Mouse (Mus musculus) G1E (cell line): ENCODE measurements at regions not wholly inside any gene's neighbourhood (a gene's known extent, or its start where the extent isn't known, plus 50 kb on each side); places are given as distances from the start of the nearest gene placed in this dataset.

ENCODE experiments used
- ATAC-seq: 2 replicates; pipeline ENCODE4 v1.8.0; 2016; ENCODE audit warnings: mild to moderate bottlenecking; ENCODE audit not compliant: insufficient number of reproducible peaks, poor library complexity, low FRiP score, severe bottlenecking; ENCODE audit errors: extremely low read depth
- DNase-seq: peaks from one replicate; pipeline ENCODE4 v3.0.0; 2012; ENCODE audit warnings: low spot score
- H3K27me3 ChIP-seq: 2 replicates; pipeline ENCODE4 v1.6.1; 2012; ENCODE audit warnings: mild to moderate bottlenecking, low read length, inconsistent platforms; ENCODE audit not compliant: insufficient read depth
- H3K36me3 ChIP-seq: replicated peaks from 2 replicates; pipeline ENCODE3; 2012; ENCODE audit warnings: mild to moderate bottlenecking, inconsistent platforms
- H3K4me1 ChIP-seq: 2 replicates; pipeline ENCODE4 v1.6.1; 2012; ENCODE audit warnings: low read depth, low read length, inconsistent platforms, mixed read lengths; ENCODE audit not compliant: insufficient read depth
- H3K4me3 ChIP-seq: 2 replicates; pipeline ENCODE4 v1.5.1; 2012; ENCODE audit warnings: low read depth, mild to moderate bottlenecking, inconsistent platforms, low read length, moderate library complexity, mixed read lengths
- H3K9me3 ChIP-seq: replicated peaks from 2 replicates; pipeline ENCODE4 v1.6.1; 2012; ENCODE audit warnings: inconsistent platforms
- CTCF ChIP-seq: IDR thresholded peaks from 2 replicates; pipeline ENCODE4 v1.5.1; 2012; ENCODE audit warnings: low read depth, low read length, inconsistent platforms, mixed read lengths
- GATA1 ChIP-seq: IDR thresholded peaks from 2 replicates; pipeline ENCODE4 v1.6.1; 2012; ENCODE audit warnings: borderline replicate concordance, low read length, inconsistent platforms, mixed read lengths
- GATA2 ChIP-seq: IDR thresholded peaks from 2 replicates; pipeline ENCODE4 v1.6.1; 2012; ENCODE audit warnings: low read depth, low read length, inconsistent platforms, borderline replicate concordance
- POLR2AphosphoS5 ChIP-seq: IDR thresholded peaks from 2 replicates; pipeline ENCODE4 v1.6.1; 2012; ENCODE audit warnings: low read depth, low read length, inconsistent platforms; ENCODE audit not compliant: insufficient replicate concordance
- TAL1 ChIP-seq: conservative IDR thresholded peaks from 2 replicates; pipeline ENCODE4 v1.6.1; 2012; ENCODE audit warnings: low read depth, low read length, inconsistent platforms, mixed read lengths

GRCm38 (mm10) chr12:25367541-25367940 lies 270.6 kb upstream of the Id2 start:
- TF ChIP-seq TAL1: no peak
- no peak for TF ChIP-seq CTCF
- TF ChIP-seq POLR2AphosphoS5: no peak
- TF ChIP-seq GATA1: no peak
- TF ChIP-seq GATA2: no peak
- DNase-seq: no peak
- H3K36me3 ChIP-seq: no peaks in the 10 kb centered on the region
- H3K4me1 ChIP-seq: no peaks in the 10 kb centered on the region
- H3K27me3 ChIP-seq: no peaks in the 10 kb centered on the region
- ATAC-seq: no peak
- H3K4me3 ChIP-seq: no peak overlapping the region
- peaks cover 44% of the 10 kb centered on the region for H3K9me3 ChIP-seq

GRCm38 (mm10) chr12:25365600-25366267 lies 268.8 kb upstream of the Id2 start:
- peaks cover 53% of the 10 kb centered on the region for H3K9me3 ChIP-seq
- H3K4me1 ChIP-seq: no peaks in the 10 kb centered on the region
- ATAC-seq (no peak), DNase-seq (no peak)
- no peaks in the 10 kb centered on the region for H3K36me3 ChIP-seq
- TF ChIP-seq GATA2 (no peak), POLR2AphosphoS5 (no peak), GATA1 (no peak), TAL1 (no peak), CTCF (no peak)
- H3K4me3 ChIP-seq: no peak overlapping the region
- H3K27me3 ChIP-seq: no peaks in the 10 kb centered on the region

GRCm38 (mm10) chr12:25364966-25365568 lies 268.1 kb upstream of the Id2 start:
- ATAC-seq (no peak), DNase-seq (no peak)
- peaks cover 50% of the 10 kb centered on the region for H3K9me3 ChIP-seq
- no peaks in the 10 kb centered on the region for H3K4me1 ChIP-seq
- no peaks in the 10 kb centered on the region for H3K36me3 ChIP-seq
- no peaks in the 10 kb centered on the region for H3K27me3 ChIP-seq
- no peak overlapping the region for H3K4me3 ChIP-seq
- TF ChIP-seq CTCF (no peak), TAL1 (no peak), GATA2 (no peak)

DNA sequence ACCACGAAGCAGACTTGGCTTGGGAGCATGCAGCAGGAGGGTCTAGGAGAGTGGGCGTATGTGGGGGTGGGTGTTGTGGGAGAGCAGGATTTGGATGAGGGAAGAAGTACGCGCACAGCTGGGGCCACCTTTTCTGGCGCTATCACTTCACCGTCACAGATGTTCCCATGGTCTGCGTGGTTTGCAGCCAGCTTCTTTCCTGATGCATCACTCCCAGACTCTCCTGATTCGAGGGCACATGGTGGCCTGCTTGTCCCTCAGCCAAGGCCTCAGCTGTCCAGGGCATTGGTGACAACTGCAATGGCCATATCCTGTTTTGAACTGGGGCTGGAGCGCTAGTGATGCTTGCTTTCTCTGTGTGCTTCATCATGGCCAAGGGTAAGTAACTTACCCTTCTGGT lies 266.9 kb upstream of the Id2 start:
- H3K36me3 ChIP-seq: no peaks in the 10 kb centered on the region
- DNase-seq: no peak
- peaks cover 50% of the 10 kb centered on the region for H3K9me3 ChIP-seq
- no peak for ATAC-seq
- no peaks in the 10 kb centered on the region for H3K4me1 ChIP-seq
- no peaks in the 10 kb centered on the region for H3K27me3 ChIP-seq
- H3K4me3 ChIP-seq: no peak overlapping the region
- TF ChIP-seq POLR2AphosphoS5: no peak
- no peak for TF ChIP-seq CTCF
- no peak for TF ChIP-seq GATA2
- TF ChIP-seq TAL1: no peak
- TF ChIP-seq GATA1: no peak

DNA sequence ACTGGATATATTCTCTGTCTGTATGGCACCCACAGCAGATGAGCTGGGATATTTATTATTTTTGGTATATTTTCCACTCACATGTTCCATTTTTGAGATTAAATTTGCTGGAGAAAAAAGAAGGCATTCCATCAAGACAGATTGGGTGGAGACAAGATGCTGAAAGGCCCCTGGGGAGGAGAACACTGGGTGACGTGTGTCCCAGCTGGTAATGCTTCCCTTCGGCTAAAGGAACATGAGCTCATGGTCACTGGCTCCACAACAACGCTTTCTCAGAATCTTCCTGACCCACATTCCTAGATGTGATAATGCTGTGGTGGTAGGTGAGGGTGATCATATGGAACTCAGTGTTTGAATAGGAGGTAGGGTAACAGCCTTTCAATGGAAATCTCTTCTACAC lies 266.4 kb upstream of the Id2 start:
- Histone ChIP-seq H3K27me3 (no peaks in the 10 kb centered on the region), H3K4me1 (no peaks in the 10 kb centered on the region), H3K36me3 (no peaks in the 10 kb centered on the region), H3K4me3 (no peak overlapping the region), H3K9me3 (peaks cover 52% of the 10 kb centered on the region)
- TF ChIP-seq TAL1 (no peak), GATA2 (no peak), POLR2AphosphoS5 (no peak), GATA1 (no peak), CTCF (no peak)
- DNase-seq: no peak
- no peak for ATAC-seq

DNA sequence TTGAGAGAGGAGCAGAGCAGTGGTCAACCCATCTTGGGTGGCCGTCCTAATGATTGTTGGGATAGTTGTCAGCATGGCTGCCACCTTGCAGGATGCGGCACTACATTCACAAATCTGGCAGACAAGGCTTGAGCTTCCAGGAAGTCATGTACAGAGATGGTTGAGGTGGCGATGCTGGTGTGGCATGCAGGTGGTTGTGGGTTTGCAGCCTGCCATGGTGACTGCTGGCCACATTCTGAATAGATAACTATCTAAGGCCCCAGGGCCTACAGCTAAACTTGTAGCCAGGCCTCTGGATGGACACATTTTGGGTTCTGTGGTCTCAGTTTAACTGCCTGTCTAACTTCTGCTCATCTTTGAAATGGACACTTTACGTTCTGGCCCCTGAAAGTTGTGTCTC lies 265.8 kb upstream of the Id2 start:
- ATAC-seq: no peak
- TF ChIP-seq POLR2AphosphoS5 (no peak), GATA1 (no peak), GATA2 (no peak), CTCF (no peak)

DNA sequence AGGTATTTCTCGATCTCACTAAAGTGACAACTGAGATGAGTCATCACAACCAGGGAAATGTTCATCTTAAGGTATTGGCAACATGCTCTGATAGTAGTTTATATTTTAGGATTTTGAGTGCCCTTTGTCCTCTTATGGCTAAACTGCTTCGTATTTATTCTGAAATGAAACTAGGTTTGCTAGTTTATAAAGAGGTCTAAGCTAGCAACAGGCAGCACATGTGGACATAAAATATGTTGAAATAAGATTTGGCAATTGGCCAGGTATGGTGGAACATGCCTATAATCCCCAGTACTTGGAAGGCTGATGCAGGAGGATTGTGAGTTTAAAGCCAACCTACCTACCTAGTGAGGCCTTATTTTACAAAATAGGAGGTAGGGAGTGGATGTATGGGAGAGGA lies 263.8 kb upstream of the Id2 start:
- no peak overlapping the region for H3K4me3 ChIP-seq
- H3K27me3 ChIP-seq: no peaks in the 10 kb centered on the region
- DNase-seq: no peak
- H3K9me3 ChIP-seq: peaks cover 40% of the 10 kb centered on the region
- ATAC-seq: no peak
- H3K4me1 ChIP-seq: no peaks in the 10 kb centered on the region
- H3K36me3 ChIP-seq: no peaks in the 10 kb centered on the region
- TF ChIP-seq GATA2: no peak
- no peak for TF ChIP-seq CTCF
- no peak for TF ChIP-seq POLR2AphosphoS5
- no peak for TF ChIP-seq TAL1
- no peak for TF ChIP-seq GATA1

More for the DNA sequence above, 265.8 kb upstream of the Id2 start:
- Histone ChIP-seq H3K27me3 (no peaks in the 10 kb centered on the region), H3K36me3 (no peaks in the 10 kb centered on the region), H3K4me1 (no peaks in the 10 kb centered on the region), H3K9me3 (peaks cover 49% of the 10 kb centered on the region), H3K4me3 (no peak overlapping the region)
- DNase-seq: no peak
